ENCODE assay signal across 11 mouse cellular contexts in the genomic region with DNA sequence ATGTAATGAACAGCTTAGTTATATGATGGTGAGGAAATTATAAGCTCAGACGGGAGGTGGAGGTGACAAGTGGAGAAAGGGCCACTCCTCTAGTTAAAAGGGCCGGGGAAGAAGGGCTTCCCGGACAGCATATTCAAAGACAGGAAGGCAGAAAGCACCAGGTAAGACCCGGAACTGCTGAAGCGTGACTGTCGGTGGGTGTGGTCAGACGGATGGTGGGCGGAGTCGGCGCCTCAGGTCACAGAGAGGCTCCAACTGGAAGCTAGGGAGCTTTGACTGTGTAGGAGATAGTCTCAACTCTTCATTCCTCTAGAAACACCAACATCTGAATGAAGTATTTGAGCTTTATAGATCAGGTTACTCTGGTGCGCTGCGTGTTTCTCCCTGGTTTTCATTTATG. TPM values are rescaled to one million over a fixed set of nuclear protein-coding genes. Genes with fewer than 3 reads are reported as not detected.
DNase-seq lines count a peak whose midpoint lies in the region; ATAC-seq and TF ChIP-seq lines count a peak whose summit lies in the region.
"Had no signal": no experiment of that assay in that cellular context is flagged by ENCODE, and none has a peak within 500 bp of the region (broad histone marks: within the 10 kb centered on the region; RNA-seq: fewer than 3 reads in every experiment).

No protein-coding gene starts in this region.

- peaks cover 12% of the 10 kb centered on the region for H3K9me3 ChIP-seq in erythroblast, embryonic 14.5 days (ENCODE audit: control insufficient read depth, low read length)
- H3K9me3 ChIP-seq in liver, postnatal 0 days (ENCODE audit: low read length) = no peaks in the 10 kb centered on the region
- H3K9me3 ChIP-seq in hindbrain, embryonic 12.5 days (replicated peaks) = no peaks in the 10 kb centered on the region
- 0 out of 2 replicates have a peak, but pooled peaks cover 4% of the 10 kb centered on the region for H3K9me3 ChIP-seq in forebrain, embryonic 10.5 days
- H3K9me3 ChIP-seq: lung, embryonic 15.5 days had no signal

- peaks cover 12% of the 10 kb centered on the region for H3K4me1 ChIP-seq in erythroblast, embryonic 14.5 days (ENCODE audit: control insufficient read depth)
- peaks cover 7% of the 10 kb centered on the region; the same call in 1 of the 2 replicates for H3K4me1 ChIP-seq in liver, postnatal 0 days (ENCODE audit: insufficient read depth)
- H3K4me1 ChIP-seq in hindbrain, embryonic 12.5 days = no peaks in the 10 kb centered on the region
- H3K4me1 ChIP-seq in forebrain, embryonic 10.5 days = no peaks in the 10 kb centered on the region; the same call in 1 of the 2 replicates
- H3K4me1 ChIP-seq: lung, embryonic 15.5 days had no signal

- H3K9ac ChIP-seq in liver, postnatal 0 days (replicated peaks) = no peak overlapping the region
- no peak overlapping the region for H3K9ac ChIP-seq in hindbrain, embryonic 12.5 days
- H3K9ac ChIP-seq: lung, embryonic 15.5 days had no signal

- H3K4me2 ChIP-seq in liver, postnatal 0 days (ENCODE audit: low read depth, low read length) = peak overlapping the region; percentile 30; the same call in 1 of the 2 replicates
- H3K4me2 ChIP-seq in hindbrain, embryonic 12.5 days (replicated peaks) = no peak overlapping the region
- H3K4me2 ChIP-seq: lung, embryonic 15.5 days had no signal

- no peaks in the 10 kb centered on the region for H3K36me3 ChIP-seq in erythroblast, embryonic 14.5 days (ENCODE audit: control insufficient read depth)
- no peaks in the 10 kb centered on the region for H3K36me3 ChIP-seq in liver, postnatal 0 days (replicated peaks; ENCODE audit: insufficient read depth, low read length)
- H3K36me3 ChIP-seq in hindbrain, embryonic 12.5 days = no peaks in the 10 kb centered on the region
- H3K36me3 ChIP-seq in forebrain, embryonic 10.5 days (replicated peaks) = no peaks in the 10 kb centered on the region
- H3K36me3 ChIP-seq: lung, embryonic 15.5 days had no signal

- H3K27me3 ChIP-seq in erythroblast, embryonic 14.5 days (ENCODE audit: control insufficient read depth) = peaks cover 10% of the 10 kb centered on the region
- H3K27me3 ChIP-seq in liver, postnatal 0 days (ENCODE audit: insufficient read depth, low read length) = no peaks in the 10 kb centered on the region
- H3K27me3 ChIP-seq in hindbrain, embryonic 12.5 days = no peaks in the 10 kb centered on the region
- no peaks in the 10 kb centered on the region for H3K27me3 ChIP-seq in forebrain, embryonic 10.5 days (ENCODE audit: poor library complexity, severe bottlenecking)
- H3K27me3 ChIP-seq: lung, embryonic 15.5 days; Patski had no signal

- no peak for TF ChIP-seq CTCF in liver, postnatal 0 days (IDR thresholded peaks at IDR 0.05; ENCODE audit: low read depth)

- 0 out of 2 replicates have a peak, but pooled peaks have one; percentile 50 for ATAC-seq in liver, postnatal 0 days
- ATAC-seq in hindbrain, embryonic 12.5 days (ENCODE audit: low FRiP score) = no peak
- ATAC-seq: Patski had no signal

- WGBS in liver, postnatal 0 days (ENCODE audit: insufficient replicate concordance) = 28% methylated on average over 12 of the region's 12 CpGs
- 40% methylated on average over 12 of the region's 12 CpGs for WGBS in hindbrain, embryonic 12.5 days
- 40% methylated on average over 12 of the region's 12 CpGs for WGBS in forebrain, embryonic 10.5 days

- H3K27ac ChIP-seq in liver, postnatal 0 days (ENCODE audit: low read depth) = no peak overlapping the region
- no peak overlapping the region for H3K27ac ChIP-seq in hindbrain, embryonic 12.5 days
- H3K27ac ChIP-seq in forebrain, embryonic 10.5 days = no peak overlapping the region
- H3K27ac ChIP-seq: lung, embryonic 15.5 days had no signal

- no peak for TF ChIP-seq EP300 in liver, postnatal 0 days (IDR thresholded peaks at IDR 0.05; ENCODE audit: low read depth)

- DNase-seq in lung, adult 18-20 months = peak; percentile 36 to 43
- no peak for DNase-seq in lung, postnatal 25 days (ENCODE audit: low spot score)
- peak; percentile 68 for DNase-seq in liver, postnatal 0 days
- DNase-seq in testis, postnatal 14 days (ENCODE audit: low spot score) = peak; percentile 19
- DNase-seq in frontal cortex, postnatal 25 days (ENCODE audit: low spot score in 2 of 2) = no peak
- no peak for DNase-seq in forebrain, embryonic 10.5 days (ENCODE audit: extremely low spot score, low spot score)

- H3K4me3 ChIP-seq in erythroblast, embryonic 14.5 days (replicated peaks) = peak overlapping the region; percentile 50
- H3K4me3 ChIP-seq in liver, postnatal 0 days (ENCODE audit: low read depth, low read length) = no peak overlapping the region
- no peak overlapping the region for H3K4me3 ChIP-seq in hindbrain, embryonic 12.5 days
- H3K4me3 ChIP-seq in forebrain, embryonic 10.5 days = no peak overlapping the region
- H3K4me3 ChIP-seq: lung, embryonic 15.5 days had no signal

RNA-seq across cellular contexts. Expression of gene Gpsm2, which starts 8.2 kb away (rescaled TPM):
- 2.1 and 2.9 TPM in 2 replicates for polyA plus RNA-seq in erythroblast, embryonic 14.5 days (2012)
- polyA plus RNA-seq in liver, postnatal 0 days (2015; fragmentation: Nextera tagmentation; extraction: Ambion mirVana) = 18.3 and 21.6 TPM in 2 replicates
- 66.5 and 68.0 TPM in 2 replicates for polyA plus RNA-seq in hindbrain, embryonic 12.5 days (2016; fragmentation: Nextera tagmentation; extraction: Ambion mirVana)
- polyA plus RNA-seq in forebrain, embryonic 10.5 days (2016; fragmentation: Nextera tagmentation; extraction: Ambion mirVana) = 103 and 104 TPM in 2 replicates

RNA-seq across cellular contexts. Expression of gene Aknad1, which starts 9.1 kb away (rescaled TPM):
- polyA plus RNA-seq in erythroblast, embryonic 14.5 days (2012) = 0.01 and 0.04 TPM in 2 replicates
- 0.06 and 0.13 TPM in 2 replicates for polyA plus RNA-seq in liver, postnatal 0 days (2015; fragmentation: Nextera tagmentation; extraction: Ambion mirVana)
- polyA plus RNA-seq in hindbrain, embryonic 12.5 days (2016; fragmentation: Nextera tagmentation; extraction: Ambion mirVana) = 0.25 and 0.40 TPM in 2 replicates
- not detected in 2 replicates for polyA plus RNA-seq in forebrain, embryonic 10.5 days (2016; fragmentation: Nextera tagmentation; extraction: Ambion mirVana)
- polyA plus RNA-seq: neural tube, embryonic 14.5 days; Patski had no signal

Comparison
In these comparisons a context has a peak if more than half of its experiments do, and no peak if none do; other contexts are left out.
1. DNase-seq: peak in lung, adult 18-20 months (2 of 2), liver, postnatal 0 days (single experiment) and testis, postnatal 14 days (single experiment); none in lung, postnatal 25 days (single experiment), frontal cortex, postnatal 25 days (0 of 2) and forebrain, embryonic 10.5 days (single experiment).